Mouse (Mus musculus) stomach, embryonic 16.5 days (tissue): ENCODE measurements around the gene Klhdc8b. TPM values are rescaled to one million over a fixed set of nuclear protein-coding genes. Genes with fewer than 3 reads are reported as not detected.

Source experiments
- ATAC-seq: fragments of 200-750 bp; cut with Nextera tagmentation; 2 replicates; pipeline ENCODE4 v1.8.0; 2017; ENCODE audit warnings: moderate number of reproducible peaks, moderate TSS enrichment; ENCODE audit not compliant: insufficient read depth, low FRiP score
- H3K27ac ChIP-seq: fragments of 300-500 bp; sonication (generic); 2 replicates; pipeline ENCODE4 v1.5.1; 2014; ENCODE audit warnings: low read length
- H3K27me3 ChIP-seq: fragments of 300-500 bp; sonication (generic); 2 replicates; pipeline ENCODE4 v1.6.1; 2014; ENCODE audit warnings: low read length, control low read depth, mixed read lengths; ENCODE audit not compliant: control insufficient read depth, insufficient read depth
- H3K36me3 ChIP-seq: fragments of 300-500 bp; sonication (generic); 2 replicates; pipeline ENCODE4 v1.6.1; 2014; ENCODE audit warnings: low read length; ENCODE audit not compliant: control insufficient read depth, insufficient read depth
- H3K4me1 ChIP-seq: fragments of 300-500 bp; sonication (generic); 2 replicates; pipeline ENCODE4 v1.6.1; 2014; ENCODE audit warnings: low read length, control low read depth, mixed read lengths; ENCODE audit not compliant: control insufficient read depth, insufficient read depth
- H3K4me2 ChIP-seq: fragments of 300-500 bp; sonication (generic); 2 replicates; pipeline ENCODE4 v1.6.1; 2014; ENCODE audit warnings: low read depth, low read length, mixed read lengths
- H3K4me3 ChIP-seq: fragments of 300-500 bp; sonication (generic); replicated peaks from 2 replicates; pipeline ENCODE4 v1.5.1; 2014; ENCODE audit warnings: mild to moderate bottlenecking, low read length
- H3K9ac ChIP-seq: fragments of 300-500 bp; sonication (generic); 2 replicates; pipeline ENCODE4 v1.6.1; 2014; ENCODE audit warnings: low read length
- H3K9me3 ChIP-seq: fragments of 300-500 bp; sonication (generic); replicated peaks from 2 replicates; pipeline ENCODE4 v1.6.1; 2016; ENCODE audit warnings: low read length, control low read depth; ENCODE audit not compliant: control insufficient read depth
- WGBS: fragments of 180-500 bp; shearing (Covaris S2); extraction: QIAGEN DNeasy Blood & Tissue Kit; methylation state at CpG from one replicate; pipeline ENCODE4 v1.1.7; 2014; 5-methylcytosine and 5-hydroxymethylcytosine counted together
- polyA plus RNA-seq: library from polyadenylated mRNA; unstranded; fragments of >200 nt; fragmentation: Nextera tagmentation; extraction: Ambion mirVana; gene quantifications from 2 replicates; pipeline ENCODE4 v1.2.1, GENCODE M21; 2015

The Klhdc8b gene
- polyA plus RNA-seq, 1 experiment from 2014 or later: 63.4 TPM

GRCm38 (mm10) chr9:108484021-108484420, 22.6 kb upstream of the Klhdc8b start:
- peaks cover 42% of the 10 kb centered on the region for H3K36me3 ChIP-seq
- no peak for ATAC-seq
- 92% methylated on average over 15 of the region's 15 CpGs for WGBS

GRCm38 (mm10) chr9:108483051-108483790, 21.8 kb upstream of the Klhdc8b start:
- Histone ChIP-seq H3K9ac (no peak overlapping the region), H3K27me3 (no peaks in the 10 kb centered on the region), H3K27ac (no peak overlapping the region), H3K4me2 (no peak overlapping the region), H3K4me3 (no peak overlapping the region), H3K36me3 (peaks cover 36% of the 10 kb centered on the region), H3K4me1 (peaks cover 14% of the 10 kb centered on the region; the same call in 1 of the 2 replicates), H3K9me3 (no peaks in the 10 kb centered on the region)
- 95% methylated on average over 18 of the region's 18 CpGs for WGBS
- no peak for ATAC-seq

More at GRCm38 (mm10) chr9:108484021-108484420, 22.6 kb upstream of the Klhdc8b start:
- Histone ChIP-seq H3K27me3 (no peaks in the 10 kb centered on the region), H3K4me1 (peaks cover 13% of the 10 kb centered on the region; the same call in 1 of the 2 replicates), H3K9me3 (no peaks in the 10 kb centered on the region), H3K27ac (no peak overlapping the region), H3K4me3 (no peak overlapping the region), H3K4me2 (no peak overlapping the region), H3K9ac (no peak overlapping the region)

- no peaks in the 10 kb centered on the region for H3K27me3 ChIP-seq
- no peak for ATAC-seq
- peaks cover 29% of the 10 kb centered on the region; the same call in 1 of the 2 replicates for H3K36me3 ChIP-seq
- H3K9me3 ChIP-seq: no peaks in the 10 kb centered on the region
- peaks cover 14% of the 10 kb centered on the region; the same call in 1 of the 2 replicates for H3K4me1 ChIP-seq
- H3K4me2 ChIP-seq: no peak overlapping the region
- peak overlapping the region; percentile 10; the same call in 1 of the 2 replicates for H3K9ac ChIP-seq
- 89% methylated on average over 19 of the region's 19 CpGs for WGBS
- H3K4me3 ChIP-seq: no peak overlapping the region
- H3K27ac ChIP-seq: no peak overlapping the region
Measured at GRCm38 (mm10) chr9:108481520-108482210, 20.3 kb upstream of the Klhdc8b start.

- Histone ChIP-seq H3K4me3 (peak overlapping the region; percentile 68; the same call in 1 of the 2 replicates), H3K9ac (peak overlapping the region; percentile 87)
- 89% methylated on average over 28 of the region's 28 CpGs for WGBS
Measured at GRCm38 (mm10) chr9:108480813-108481519, 19.6 kb upstream of the Klhdc8b start.

GRCm38 (mm10) chr9:108479721-108480351, 18.5 kb upstream of the Klhdc8b start, which contains the start of gene Lamb2:
Gene Lamb2, plus strand, starts transcription at chr9:108479736.
- H3K27ac ChIP-seq: peak within 1 kb of the TSS; percentile 79
- peaks cover 14% of the 10 kb centered on the region; the same call in 1 of the 2 replicates for H3K4me1 ChIP-seq
- H3K4me2 ChIP-seq: peak within 1 kb of the TSS; percentile 68
- H3K4me3 ChIP-seq: peak within 1 kb of the TSS; percentile 68
- peak within 1 kb of the TSS; percentile 87 for H3K9ac ChIP-seq
- peak; percentile 63; the same call in 1 of the 2 replicates for ATAC-seq
- peaks cover 12% of the 10 kb centered on the region; the same call in 1 of the 2 replicates for H3K36me3 ChIP-seq
- no peaks in the 10 kb centered on the region for H3K9me3 ChIP-seq
- WGBS: 6% methylated on average over 10 of the region's 10 CpGs
- no peaks in the 10 kb centered on the region for H3K27me3 ChIP-seq

More at GRCm38 (mm10) chr9:108480813-108481519, 19.6 kb upstream of the Klhdc8b start:
- H3K27me3 ChIP-seq: no peaks in the 10 kb centered on the region
- H3K27ac ChIP-seq: no peak overlapping the region
- H3K9me3 ChIP-seq: no peaks in the 10 kb centered on the region
- peak overlapping the region; percentile 68 for H3K4me2 ChIP-seq
- no peak for ATAC-seq
- H3K36me3 ChIP-seq: peaks cover 24% of the 10 kb centered on the region; the same call in 1 of the 2 replicates
- peaks cover 14% of the 10 kb centered on the region; the same call in 1 of the 2 replicates for H3K4me1 ChIP-seq

- ATAC-seq: no peak
- Histone ChIP-seq H3K9ac (peak overlapping the region; percentile 87), H3K36me3 (peaks cover 11% of the 10 kb centered on the region; the same call in 1 of the 2 replicates), H3K27me3 (no peaks in the 10 kb centered on the region), H3K27ac (0 out of 2 replicates have a peak overlapping the region, but pooled peaks have one; percentile 3), H3K4me2 (peak overlapping the region; percentile 68), H3K9me3 (no peaks in the 10 kb centered on the region), H3K4me3 (peak overlapping the region; percentile 46; the same call in 1 of the 2 replicates), H3K4me1 (peaks cover 14% of the 10 kb centered on the region; the same call in 1 of the 2 replicates)
- WGBS: 32% methylated on average over 11 of the region's 11 CpGs
Measured at GRCm38 (mm10) chr9:108479241-108479640, 17.9 kb upstream of the Klhdc8b start.

- 1% methylated on average over 20 of the region's 20 CpGs for WGBS
- 0 out of 2 replicates have a peak, but pooled peaks cover 7% of the 10 kb centered on the region for H3K36me3 ChIP-seq
- H3K9me3 ChIP-seq: no peaks in the 10 kb centered on the region
- H3K27me3 ChIP-seq: no peaks in the 10 kb centered on the region
- H3K4me2 ChIP-seq: peak overlapping the region; percentile 49
- ATAC-seq: peak; percentile 84
- peaks cover 14% of the 10 kb centered on the region; the same call in 1 of the 2 replicates for H3K4me1 ChIP-seq
- peak overlapping the region; percentile 87 for H3K9ac ChIP-seq
- H3K4me3 ChIP-seq: peak overlapping the region; percentile 46
- peak overlapping the region; percentile 79 for H3K27ac ChIP-seq
Measured at GRCm38 (mm10) chr9:108478638-108479156, 17.3 kb upstream of the Klhdc8b start.

- Histone ChIP-seq H3K9ac (no peak overlapping the region), H3K4me1 (0 out of 2 replicates have a peak, but pooled peaks cover 6% of the 10 kb centered on the region), H3K4me2 (no peak overlapping the region), H3K4me3 (no peak overlapping the region), H3K36me3 (no peaks in the 10 kb centered on the region), H3K27ac (no peak overlapping the region), H3K9me3 (no peaks in the 10 kb centered on the region), H3K27me3 (no peaks in the 10 kb centered on the region)
- WGBS: 78% methylated on average over 1 of the region's 1 CpGs
- no peak for ATAC-seq
Measured at GRCm38 (mm10) chr9:108474528-108474927, 13.1 kb upstream of the Klhdc8b start.
